Mouse (Mus musculus) liver, embryonic 14.5 days (tissue): ENCODE measurements around the gene Sdc4. TPM values are rescaled to one million over a fixed set of nuclear protein-coding genes. Genes with fewer than 3 reads are reported as not detected.

Experiments used
- ATAC-seq: fragments of 200-750 bp; cut with Nextera tagmentation; 2 replicates; pipeline ENCODE4 v1.8.0; 2017; ENCODE audit warnings: moderate number of reproducible peaks, mild to moderate bottlenecking, moderate library complexity; ENCODE audit not compliant: insufficient read depth
- DNase-seq, 3 experiments: peaks; one replicate each; pipeline ENCODE4 v3.0.0-alpha.2; 2012 to 2013; ENCODE audit warnings: low read depth in 3 of 3, low spot score in 3 of 3
- H3K27ac ChIP-seq: fragments of 300-500 bp; sonication (generic); 2 replicates; pipeline ENCODE4 v1.5.1; 2014; ENCODE audit warnings: moderate library complexity, mild to moderate bottlenecking, control low read depth, inconsistent platforms
- H3K27me3 ChIP-seq: fragments of 300-500 bp; sonication (generic); 2 replicates; pipeline ENCODE4 v1.6.1; 2014; ENCODE audit warnings: mild to moderate bottlenecking, low read length, moderate library complexity; ENCODE audit not compliant: control insufficient read depth, insufficient read depth
- H3K36me3 ChIP-seq: fragments of 300-500 bp; sonication (generic); replicated peaks from 2 replicates; pipeline ENCODE4 v1.6.1; 2014; ENCODE audit warnings: low read depth; ENCODE audit not compliant: control insufficient read depth, insufficient read depth
- H3K4me1 ChIP-seq, 2 experiments: fragments of 200-500 bp in 1 of 2; fragments of 300-500 bp in 1 of 2; sonication (generic) in 1 of 2; replicated peaks; 2 replicates each; pipeline ENCODE4 v1.6.1; 2012 to 2014; ENCODE audit warnings: antibody characterized with exemption in 1 of 2, inconsistent platforms in 1 of 2, low read length in 1 of 2; ENCODE audit not compliant: control insufficient read depth in 2 of 2, insufficient read depth in 2 of 2
- H3K4me2 ChIP-seq: fragments of 300-500 bp; sonication (generic); 2 replicates; pipeline ENCODE4 v1.6.1; 2014; ENCODE audit warnings: low read depth, mild to moderate bottlenecking, control low read depth, moderate library complexity
- H3K4me3 ChIP-seq, 2 experiments: fragments of 200-500 bp in 1 of 2; fragments of 300-500 bp in 1 of 2; sonication (generic) in 1 of 2; 2 replicates each; pipeline ENCODE4 v1.5.1; 2012 to 2014; ENCODE audit warnings: low read depth in 2 of 2, low read length in 2 of 2, mild to moderate bottlenecking in 2 of 2, control low read depth in 1 of 2, inconsistent platforms in 1 of 2, moderate library complexity in 1 of 2; ENCODE audit not compliant: insufficient read depth in 1 of 2
- H3K9ac ChIP-seq: fragments of 300-500 bp; sonication (generic); replicated peaks from 2 replicates; pipeline ENCODE4 v1.6.1; 2014; ENCODE audit warnings: mild to moderate bottlenecking, control low read depth, moderate library complexity
- H3K9me3 ChIP-seq: fragments of 300-500 bp; sonication (generic); 2 replicates; pipeline ENCODE4 v1.6.1; 2016; ENCODE audit warnings: low read length, mixed read lengths; ENCODE audit not compliant: control insufficient read depth
- CTCF ChIP-seq: IDR thresholded peaks from 2 replicates; pipeline ENCODE4 v1.5.1; 2016; ENCODE audit warnings: antibody characterized with exemption, low read depth, control low read depth
- EP300 ChIP-seq: IDR thresholded peaks from 2 replicates; pipeline ENCODE4 v1.6.1; 2016; ENCODE audit warnings: antibody characterized with exemption, low read depth
- WGBS: fragments of 180-500 bp; shearing (Covaris S2); extraction: QIAGEN DNeasy Blood & Tissue Kit; methylation state at CpG from one replicate; pipeline ENCODE4 v1.1.7; 2014; ENCODE audit not compliant: insufficient replicate concordance; 5-methylcytosine and 5-hydroxymethylcytosine counted together
- polyA plus RNA-seq, 2 experiments: library from polyadenylated mRNA; depleted of rRNA in 1 of 2; stranded (reverse) in 1 of 2; unstranded in 1 of 2; fragments of >200 nt; fragmentation: Nextera tagmentation in 1 of 2; extraction: Ambion mirVana in 1 of 2; gene quantifications; 2 replicates each; pipeline versions ENCODE4 v1.2.1 to v1.2.3; 2012 to 2014

Gene Sdc4
- polyA plus RNA-seq, 2 experiments, result 10.8 to 25.4 TPM

- H3K27ac ChIP-seq, result no peak overlapping the region
- ATAC-seq (no peak), DNase-seq (no peak)
- no peak overlapping the region for H3K9ac ChIP-seq
- H3K4me3 ChIP-seq, result no peak overlapping the region
- TF ChIP-seq EP300 (no peak), CTCF (no peak)
- no peaks in the 10 kb centered on the region for H3K27me3 ChIP-seq
- no peaks in the 10 kb centered on the region for H3K36me3 ChIP-seq
- WGBS, result 30% methylated on average over 5 of the region's 5 CpGs
- H3K4me1 ChIP-seq, result peaks cover 0 to 6% of the 10 kb centered on the region in 2 experiments; a peak in 2 of 4 replicates
- no peaks in the 10 kb centered on the region for H3K9me3 ChIP-seq
- H3K4me2 ChIP-seq, result no peak overlapping the region
Measured at GRCm38 (mm10) chr2:164428451-164428850, 15.2 kb downstream of the Sdc4 start.

DNA sequence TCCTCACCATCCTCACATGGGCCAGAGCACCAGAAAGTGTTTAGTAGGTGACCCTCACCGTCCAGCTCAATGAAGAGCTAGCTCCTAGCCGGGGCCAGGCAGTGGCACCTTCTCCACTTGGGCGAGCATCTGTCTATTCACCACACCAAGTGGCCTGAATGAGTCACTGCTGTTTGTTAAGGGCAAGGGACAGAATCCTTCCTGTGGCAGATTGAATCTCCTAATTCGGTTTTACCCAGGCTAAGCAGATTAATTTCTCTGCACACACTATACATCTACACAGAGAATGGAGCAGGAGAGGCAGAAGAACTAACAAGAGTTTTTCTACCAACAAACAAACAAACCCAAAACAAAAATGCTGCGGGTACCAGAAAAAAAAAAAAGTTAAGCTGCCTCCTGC, 16.7 kb downstream of the Sdc4 start:
- Histone ChIP-seq H3K36me3 (no peaks in the 10 kb centered on the region), H3K4me1 (peaks cover 0 to 3% of the 10 kb centered on the region in 2 experiments; a peak in 1 of 4 replicates), H3K4me3 (no peak overlapping the region), H3K27me3 (no peaks in the 10 kb centered on the region), H3K27ac (no peak overlapping the region), H3K9ac (no peak overlapping the region), H3K9me3 (no peaks in the 10 kb centered on the region), H3K4me2 (no peak overlapping the region)
- no peak for ATAC-seq
- 40% methylated on average over 5 of the region's 5 CpGs for WGBS
- DNase-seq, result no peak
- TF ChIP-seq CTCF (no peak), EP300 (no peak)

DNA sequence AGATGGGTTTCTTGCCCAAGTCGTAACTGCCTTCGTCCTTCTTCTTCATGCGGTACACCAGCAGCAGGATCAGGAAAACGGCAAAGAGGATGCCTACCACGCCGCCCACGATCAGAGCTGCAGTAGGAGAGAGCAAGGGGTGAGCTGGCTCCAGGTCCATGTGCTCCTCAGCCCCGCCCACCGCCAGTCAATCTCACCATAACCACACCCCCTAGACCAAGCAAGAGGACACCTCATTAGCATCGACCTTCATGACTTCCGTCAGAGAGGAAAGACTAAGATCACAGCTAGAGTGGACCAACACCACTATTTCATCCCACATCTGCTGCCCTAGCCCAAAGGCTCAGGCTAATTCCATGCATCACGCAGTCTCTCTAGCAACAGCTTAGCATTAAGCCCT, 17.6 kb downstream of the Sdc4 start:
- no peak overlapping the region for H3K27ac ChIP-seq
- 21% methylated on average over 12 of the region's 12 CpGs for WGBS
- TF ChIP-seq EP300 (no peak), CTCF (no peak)
- no peak overlapping the region for H3K4me2 ChIP-seq
- H3K4me3 ChIP-seq, result no peak overlapping the region
- no peaks in the 10 kb centered on the region for H3K36me3 ChIP-seq
- no peak overlapping the region for H3K9ac ChIP-seq
- ATAC-seq (no peak), DNase-seq (no peak)
- H3K27me3 ChIP-seq, result no peaks in the 10 kb centered on the region
- no peaks in the 10 kb centered on the region for H3K9me3 ChIP-seq
- H3K4me1 ChIP-seq, result 0 out of 4 replicates have a peak, but pooled peaks cover 0 to 3% of the 10 kb centered on the region in 2 experiments

DNA sequence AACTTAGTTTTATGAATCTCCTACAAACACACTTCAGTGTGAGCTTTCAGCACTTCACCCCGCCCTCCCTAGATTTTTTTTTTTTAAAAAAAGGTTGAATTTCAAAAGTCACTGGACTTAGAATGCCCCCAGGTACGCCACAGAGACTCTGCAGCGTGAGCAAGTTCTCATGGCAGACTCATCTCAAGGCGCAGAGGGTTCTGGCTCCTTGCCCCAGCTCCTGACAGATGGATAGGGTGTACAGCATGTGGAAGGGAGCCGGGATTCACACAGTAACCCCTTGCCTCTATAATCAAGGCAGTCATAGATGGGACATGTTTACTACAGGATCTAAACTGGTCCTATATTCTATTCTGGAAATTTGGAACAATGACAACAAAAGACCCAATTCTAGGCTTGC, 18.3 kb downstream of the Sdc4 start:
- no peak for ATAC-seq
- Histone ChIP-seq H3K27me3 (no peaks in the 10 kb centered on the region), H3K9ac (no peak overlapping the region), H3K36me3 (no peaks in the 10 kb centered on the region), H3K4me3 (no peak overlapping the region), H3K4me1 (0 out of 4 replicates have a peak, but pooled peaks cover 0 to under 1% of the 10 kb centered on the region in 2 experiments), H3K9me3 (no peaks in the 10 kb centered on the region), H3K27ac (no peak overlapping the region), H3K4me2 (no peak overlapping the region)
- 60% methylated on average over 5 of the region's 5 CpGs for WGBS
- no peak for DNase-seq
- TF ChIP-seq EP300, result no peak
- no peak for TF ChIP-seq CTCF

GRCm38 (mm10) chr2:164424406-164424805, 19.3 kb downstream of the Sdc4 start:
- ATAC-seq (no peak), DNase-seq (no peak)
- H3K36me3 ChIP-seq, result no peaks in the 10 kb centered on the region
- no peak overlapping the region for H3K27ac ChIP-seq
- TF ChIP-seq EP300 (no peak), CTCF (no peak)
- H3K4me2 ChIP-seq, result no peak overlapping the region
- H3K9me3 ChIP-seq, result no peaks in the 10 kb centered on the region
- H3K4me3 ChIP-seq, result no peak overlapping the region
- no peaks in the 10 kb centered on the region for H3K4me1 ChIP-seq
- 76% methylated on average over 8 of the region's 8 CpGs for WGBS
- H3K9ac ChIP-seq, result no peak overlapping the region
- H3K27me3 ChIP-seq, result no peaks in the 10 kb centered on the region
